Mouse (Mus musculus) thymus, postnatal 4 days (tissue): ENCODE data around the gene Fem1b.
"Not testable (repeated sequence)": the region's sequence is repeated elsewhere in the genome, so short reads cannot be mapped to it uniquely, and the experiment has no call there.

Experiments
- DNase-seq: peaks from one replicate; pipeline ENCODE4 v3.0.0; 2021

Gene Fem1b

DNA sequence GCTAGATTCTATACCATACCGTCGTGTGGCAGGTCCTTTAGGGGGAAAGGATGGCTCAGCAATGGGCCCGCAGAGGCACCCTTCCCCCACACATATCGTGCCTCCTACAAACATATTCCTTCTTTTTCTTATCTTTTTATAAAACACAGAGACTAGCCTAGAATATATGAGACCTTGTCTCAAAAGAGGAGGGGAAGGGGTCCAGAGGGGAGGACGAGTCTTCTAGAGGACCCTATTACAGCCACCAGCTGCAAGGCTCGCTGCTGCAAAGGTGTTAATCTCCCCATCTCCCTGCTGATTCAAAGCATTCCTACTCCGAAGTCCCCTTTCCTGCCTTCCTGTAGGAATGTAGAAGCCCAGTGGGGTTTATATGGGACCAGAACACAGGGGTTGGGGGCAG lies 14.7 kb upstream of the Fem1b start:
- no peak for DNase-seq

- peak; percentile 63 for DNase-seq
These were observed 14.2 kb upstream of the Fem1b start for GRCm38 (mm10) chr9:62825791-62826393.

GRCm38 (mm10) chr9:62821811-62822210 lies 10.1 kb upstream of the Fem1b start:
- DNase-seq = no peak

- DNase-seq = no peak
These were observed 9.1 kb upstream of the Fem1b start for GRCm38 (mm10) chr9:62820829-62821228.

- not testable (repeated sequence) for DNase-seq
These were observed 8.2 kb upstream of the Fem1b start for GRCm38 (mm10) chr9:62819910-62820309.

DNA sequence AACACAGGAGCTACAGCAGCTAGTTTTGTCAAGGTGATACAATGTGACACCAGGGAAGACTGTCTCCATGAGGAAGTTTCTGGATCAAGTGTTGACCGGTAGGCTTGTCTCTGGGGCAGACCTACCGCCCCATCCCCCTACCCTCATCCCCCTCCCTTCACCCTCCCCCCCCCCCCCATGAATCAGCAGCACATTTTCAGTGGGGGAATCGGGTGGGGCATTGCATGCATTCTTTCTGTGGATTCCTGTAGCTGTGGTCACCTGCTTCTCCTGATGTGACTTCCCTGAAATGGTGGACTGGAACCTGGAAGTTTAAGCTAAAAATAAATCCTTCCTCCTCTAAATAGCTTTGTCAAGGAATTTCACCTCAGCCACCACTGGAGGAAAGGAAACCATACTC lies 7.8 kb upstream of the Fem1b start:
- DNase-seq = no peak

DNA sequence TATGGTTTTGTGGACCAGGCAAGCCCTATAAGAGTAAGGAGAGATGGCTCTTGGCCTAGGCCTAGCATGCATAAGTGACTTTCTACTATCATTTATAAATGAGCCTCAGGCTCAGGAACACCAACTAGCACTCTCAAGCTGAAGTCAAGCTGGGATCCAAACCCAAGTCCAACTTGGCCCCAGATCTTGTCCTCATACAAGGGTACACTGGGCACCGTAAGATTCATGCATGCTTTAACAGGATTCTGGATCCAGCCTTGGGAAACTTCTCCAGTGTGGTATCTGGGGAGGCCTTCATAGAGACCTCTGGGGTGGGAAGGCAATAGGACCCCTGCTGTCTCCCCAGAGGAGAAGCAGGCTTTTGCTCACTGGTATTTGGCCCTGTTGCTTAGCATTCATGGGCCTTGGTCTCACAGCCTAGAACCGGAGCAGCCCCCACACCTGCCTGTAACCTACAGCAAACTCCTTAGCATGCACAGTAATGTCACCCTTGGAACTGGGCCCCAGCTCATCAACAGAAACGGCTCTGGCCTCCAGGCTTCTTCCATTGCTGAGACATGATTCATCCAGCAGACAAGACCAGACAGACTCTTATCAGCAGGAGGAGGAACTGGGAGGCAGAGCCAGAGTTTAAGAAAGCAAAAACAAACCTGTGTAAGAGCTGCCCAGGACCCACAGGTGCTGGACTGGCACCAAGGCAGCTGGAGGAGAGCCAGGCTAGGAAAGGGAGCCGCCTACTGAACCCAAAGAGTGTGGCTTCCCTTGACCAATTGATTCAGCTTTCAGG lies 6.3 kb upstream of the Fem1b start:
- DNase-seq = no peak

DNA sequence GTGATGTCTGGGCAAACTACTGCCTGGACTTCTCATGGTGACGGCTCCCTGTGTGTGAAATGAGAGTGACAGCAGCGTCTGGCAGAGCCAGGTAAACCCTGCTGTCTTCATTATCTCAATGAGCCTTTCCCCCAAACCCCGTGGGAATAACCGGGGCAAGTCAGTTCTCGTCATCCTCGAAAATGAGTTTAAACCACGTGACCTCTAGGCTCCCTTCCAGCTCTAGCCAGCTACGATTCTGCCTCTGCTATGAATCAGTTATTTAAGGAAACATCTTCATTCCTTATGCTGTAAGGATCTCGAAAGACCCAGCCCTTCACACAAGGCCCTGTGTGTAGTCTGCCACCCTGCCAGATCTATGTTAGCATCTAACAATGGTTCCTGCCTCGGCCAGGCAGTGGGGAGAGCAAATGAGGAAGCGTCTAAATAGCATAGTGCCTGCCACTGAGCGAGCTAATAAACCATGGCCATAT lies 5.4 kb upstream of the Fem1b start:
- DNase-seq = no peak

GRCm38 (mm10) chr9:62816323-62817098 lies 4.8 kb upstream of the Fem1b start:
- DNase-seq = no peak

DNA sequence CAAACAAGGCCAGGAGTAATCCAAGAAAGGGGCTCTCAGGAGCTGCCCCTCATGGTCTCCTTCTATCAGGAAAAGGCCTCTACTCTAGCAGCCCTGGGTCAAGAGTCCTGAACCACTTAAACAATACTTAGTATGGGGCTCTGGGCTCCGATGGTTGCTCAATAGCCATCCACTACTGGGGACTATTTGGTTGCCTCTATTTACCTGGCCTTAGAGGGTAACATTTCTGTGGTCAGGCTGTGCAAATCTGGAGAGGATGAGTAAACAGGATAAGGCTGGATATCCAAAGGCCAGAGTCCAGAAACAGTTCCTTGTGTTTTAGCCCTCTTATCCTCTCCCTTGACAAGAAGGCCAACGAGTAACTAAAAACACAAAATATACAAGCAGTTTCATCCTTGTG lies 3.0 kb upstream of the Fem1b start:
- DNase-seq = no peak

DNA sequence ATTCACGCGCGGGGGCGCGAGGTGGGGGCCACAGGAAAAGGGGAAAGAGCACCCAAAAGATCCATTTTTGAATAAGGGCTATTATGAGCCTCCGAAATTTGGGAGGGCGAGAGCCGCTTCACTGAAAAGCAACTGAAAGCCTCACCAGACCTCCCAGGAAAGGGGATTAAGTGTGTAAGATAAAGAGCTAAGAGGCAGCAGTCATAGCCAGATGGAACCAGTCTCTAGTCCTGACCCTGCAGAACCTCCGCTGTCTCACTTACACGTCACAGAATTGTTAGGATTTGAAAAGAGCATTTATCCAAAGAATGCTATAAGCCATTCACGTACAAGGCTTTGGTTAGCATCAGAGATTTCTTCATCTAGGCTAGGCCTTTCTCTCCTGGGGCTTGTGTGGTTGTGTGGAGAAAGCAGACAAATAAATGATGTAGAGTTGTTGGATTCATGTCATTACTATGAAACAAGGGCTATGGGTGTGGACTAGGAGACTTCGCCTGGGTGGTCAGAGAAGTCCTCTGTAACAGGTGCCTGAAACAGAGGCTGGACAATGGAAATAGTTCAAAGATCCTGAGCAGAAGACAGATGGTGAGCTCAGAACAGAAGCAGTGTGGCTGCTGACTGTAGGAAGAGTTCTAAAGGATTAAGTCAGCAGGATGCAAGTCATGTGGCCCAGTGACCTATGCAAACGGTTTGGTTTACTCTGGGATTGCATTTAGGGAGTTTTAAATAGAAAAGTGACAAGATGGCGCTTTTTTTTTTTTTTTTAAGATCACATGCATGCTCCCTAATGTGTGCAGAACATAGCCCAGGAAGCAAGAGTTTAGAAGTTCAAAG lies 699 bp upstream of the Fem1b start:
- DNase-seq = no peak

DNA sequence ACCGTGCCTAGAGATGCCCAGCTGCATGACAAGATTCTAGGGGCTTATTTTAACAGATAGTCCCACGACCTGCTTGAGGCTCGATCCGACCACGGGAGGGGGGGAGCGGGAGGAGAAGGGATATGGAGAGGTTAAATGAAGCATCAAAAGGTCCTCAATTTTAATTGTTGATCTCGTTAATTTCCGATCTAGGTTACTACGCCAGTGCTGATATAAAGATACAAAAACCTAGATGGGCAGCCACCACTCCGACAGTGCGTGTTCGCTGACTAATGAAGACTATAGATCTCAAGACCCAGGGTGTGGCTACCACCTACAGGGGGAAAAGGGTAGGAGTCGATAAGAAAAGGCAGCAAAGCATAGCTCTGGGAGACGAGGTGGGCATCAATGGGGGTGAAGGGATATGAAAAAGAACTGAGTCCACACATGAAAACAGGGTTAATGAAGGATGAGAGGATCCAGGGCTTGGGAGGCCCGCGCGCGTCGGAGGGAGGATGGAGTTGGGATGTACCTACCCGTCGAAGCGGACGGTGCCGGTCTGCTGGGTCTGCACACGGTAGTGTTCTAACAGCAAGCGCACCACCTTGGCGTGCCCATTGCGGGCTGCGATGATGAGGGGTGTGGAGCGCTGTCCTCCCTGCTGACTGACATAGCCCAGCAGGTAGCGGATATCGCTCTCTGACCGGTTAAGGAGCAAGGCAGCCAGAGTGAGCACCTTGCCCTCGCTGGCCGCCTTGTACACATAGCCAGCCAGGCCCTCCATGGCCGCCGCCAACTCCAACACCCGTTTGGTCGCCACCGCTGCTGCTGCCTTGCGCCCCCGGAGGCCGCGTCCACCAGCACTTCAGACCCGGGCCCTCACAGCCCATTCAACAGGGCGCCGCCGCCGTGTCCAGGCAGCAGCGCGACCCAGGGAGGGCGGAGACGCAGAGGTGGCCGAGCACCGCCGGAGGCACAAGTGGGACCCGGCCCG lies 905 bp downstream of the Fem1b start:
- peak; percentile 56 for DNase-seq

DNA sequence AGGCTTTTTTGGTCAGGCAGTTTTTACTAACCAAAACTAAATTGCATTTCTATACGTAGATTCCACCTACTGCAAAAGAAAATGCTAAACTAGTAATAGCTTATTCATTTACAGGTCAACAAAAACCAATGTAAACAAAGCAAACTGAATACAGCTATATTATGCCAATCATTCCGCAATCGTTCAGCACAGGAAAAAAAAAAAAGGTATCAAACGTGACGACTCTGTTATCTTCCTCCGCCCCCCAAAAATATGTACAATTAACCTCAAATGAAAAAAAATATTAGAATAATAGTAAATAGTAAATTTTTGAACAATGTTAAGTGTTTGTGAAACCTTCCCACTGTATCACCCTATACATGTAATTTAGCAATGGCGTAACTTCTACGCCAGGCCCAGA lies 1.6 kb downstream of the Fem1b start:
- no peak for DNase-seq

DNA sequence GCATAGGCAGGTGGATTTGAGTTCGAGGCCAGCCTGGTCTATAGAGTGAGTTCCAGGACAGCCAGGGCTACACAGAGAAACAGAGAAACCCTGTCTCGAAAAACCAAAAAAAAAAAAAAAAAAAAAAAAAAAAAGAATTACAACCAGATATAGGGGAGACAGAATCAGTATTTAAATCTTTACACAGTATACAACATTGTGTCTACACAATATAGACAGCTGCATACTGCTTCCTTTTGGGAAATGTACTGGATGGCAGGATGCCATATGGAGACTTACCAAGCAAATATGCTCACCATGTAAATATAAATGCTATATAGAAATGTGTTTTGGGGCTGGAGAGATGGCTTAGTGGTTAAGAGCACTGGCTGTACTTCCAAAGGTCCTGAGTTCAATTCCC lies 12.5 kb downstream of the Fem1b start:
- not testable (repeated sequence) for DNase-seq

DNA sequence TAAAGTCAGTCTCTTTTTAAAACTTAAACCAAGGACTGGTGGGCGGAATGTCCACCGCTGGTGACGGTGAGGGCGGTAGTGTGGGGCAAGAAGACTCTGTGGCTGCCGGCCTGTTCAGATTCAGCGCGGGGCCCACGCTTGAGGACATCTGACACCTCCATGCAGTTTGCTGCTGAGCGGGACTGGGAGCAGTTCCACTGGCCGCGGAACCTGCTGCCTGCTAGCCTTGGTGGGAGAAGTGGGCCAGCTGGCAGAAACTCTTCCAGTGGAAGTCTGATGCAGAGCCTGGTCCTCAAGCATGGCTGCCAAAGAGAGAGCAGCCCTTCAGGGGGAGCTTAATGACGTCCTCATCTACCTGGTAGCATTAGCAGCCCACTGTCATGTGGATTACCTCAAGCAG lies 21.9 kb downstream of the Fem1b start:
- DNase-seq = no peak

DNA sequence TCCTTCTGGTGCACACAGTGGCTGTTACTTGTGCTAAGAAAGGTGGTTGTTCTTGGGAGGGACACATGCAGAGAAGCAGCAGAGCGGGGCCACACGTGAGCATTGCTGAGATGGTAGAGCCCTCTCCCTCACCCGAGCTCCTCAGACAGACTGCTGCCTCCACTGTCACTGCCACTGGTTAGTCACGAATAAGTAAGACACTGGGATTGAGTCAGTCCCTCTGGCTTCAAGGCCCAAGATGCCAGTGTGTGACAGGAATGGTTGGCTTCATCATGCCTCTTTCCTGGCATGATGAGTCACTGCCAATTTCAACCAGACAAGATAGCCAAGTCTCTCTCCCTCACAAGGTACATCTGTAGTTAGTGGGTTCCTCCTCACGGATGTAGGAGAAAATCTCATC lies 25.0 kb downstream of the Fem1b start:
- no peak for DNase-seq

DNA sequence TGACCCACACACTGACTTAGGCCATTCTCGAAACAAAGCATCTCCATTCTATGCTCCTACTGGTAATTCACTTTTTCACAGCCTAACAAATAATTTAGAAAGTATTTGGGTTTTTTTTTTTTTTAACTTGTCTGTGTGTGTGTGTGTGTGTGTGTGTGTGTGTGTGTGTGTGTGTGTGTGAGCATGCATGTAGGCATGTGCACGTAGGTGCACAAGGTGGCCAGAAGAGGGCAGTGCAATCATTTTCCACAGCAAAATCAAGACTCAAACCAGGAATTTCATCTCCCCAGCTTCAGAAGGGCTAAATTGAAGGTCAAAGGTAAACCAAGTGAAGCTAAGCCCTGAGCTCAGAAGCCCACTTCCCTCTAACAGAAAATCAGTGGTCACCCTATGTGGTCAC lies 27.5 kb downstream of the Fem1b start:
- DNase-seq = no peak

- peak; percentile 58 for DNase-seq
These were observed 28.6 kb downstream of the Fem1b start for GRCm38 (mm10) chr9:62782976-62783781.

DNA sequence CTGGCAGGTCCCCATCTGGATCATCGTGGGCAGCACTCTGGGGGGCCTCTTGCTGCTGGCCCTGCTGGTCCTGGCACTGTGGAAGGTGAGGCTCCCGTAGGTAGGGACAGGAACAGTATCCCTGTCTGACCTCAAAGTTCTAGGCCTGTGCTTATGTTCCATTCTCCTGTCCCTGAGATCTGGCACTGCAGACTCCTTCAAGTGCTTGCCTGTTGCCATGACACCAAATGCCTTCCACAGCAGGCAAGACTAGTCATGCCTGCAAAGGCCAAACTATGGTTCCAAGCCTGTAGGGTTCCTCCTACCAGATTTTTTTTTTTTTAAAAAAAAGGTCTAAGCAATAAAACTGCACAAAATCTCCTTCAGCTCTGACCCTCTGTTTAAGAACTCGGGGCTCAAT lies 29.8 kb downstream of the Fem1b start:
- DNase-seq = no peak

- no peak for DNase-seq
These were observed 33.0 kb downstream of the Fem1b start for GRCm38 (mm10) chr9:62778721-62779120.

DNA sequence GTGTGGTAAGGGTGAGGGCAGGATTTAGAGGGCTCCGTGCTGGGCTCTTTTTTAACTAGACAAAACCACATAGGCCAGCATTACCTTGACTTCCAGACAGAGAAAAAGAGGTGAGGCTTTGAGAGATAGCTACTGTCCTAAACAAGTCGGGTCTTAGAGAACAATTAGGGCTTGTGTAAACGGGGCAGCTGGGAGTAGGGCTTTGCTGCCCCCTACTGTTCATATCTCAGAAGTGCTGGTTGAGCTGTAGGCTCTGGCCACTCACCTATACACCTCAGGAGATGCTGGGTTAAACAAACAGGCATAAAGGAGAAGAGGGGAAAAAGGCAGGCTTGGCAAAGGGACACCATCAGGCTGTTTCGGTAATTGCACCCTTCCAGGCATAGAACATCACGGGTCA lies 34.3 kb downstream of the Fem1b start:
- DNase-seq = peak; percentile 75
